In the genomic region with DNA sequence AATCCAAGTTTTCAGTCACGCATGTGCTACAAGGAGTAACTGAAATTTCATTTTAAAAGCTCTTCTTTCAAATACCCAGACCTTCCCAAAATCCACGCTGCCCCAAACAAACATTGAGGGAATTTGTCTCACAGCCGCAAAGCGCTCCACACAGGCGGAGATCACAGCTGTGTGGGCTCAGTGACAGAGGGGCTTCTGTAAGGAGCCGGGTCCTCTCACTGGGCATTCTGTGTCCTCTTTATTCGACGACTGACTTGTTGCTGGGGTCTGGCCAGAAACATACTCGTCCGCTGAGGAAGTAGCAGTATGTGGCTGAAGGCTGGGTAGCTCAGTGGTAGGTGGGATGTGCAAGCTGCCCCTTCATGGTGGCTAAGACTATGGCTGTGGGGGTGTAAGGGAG, we compare ENCODE assay signal across 23 mouse cellular contexts.
"Had no signal": no experiment of that assay in that cellular context is flagged by ENCODE, and none has a peak within 500 bp of the region (broad histone marks: within the 10 kb centered on the region; RNA-seq: fewer than 3 reads in every experiment).

No protein-coding gene starts in this region.

- H3K9ac ChIP-seq: heart, embryonic 12.5 days; hindbrain, embryonic 12.5 days; hindbrain, embryonic 15.5 days; intestine, embryonic 15.5 days; limb, embryonic 13.5 days; liver, embryonic 12.5 days; liver, embryonic 14.5 days had no signal

- H3K4me3 ChIP-seq: heart, embryonic 10.5 days; heart, embryonic 12.5 days; hindbrain, embryonic 10.5 days; hindbrain, embryonic 12.5 days; hindbrain, embryonic 15.5 days; intestine, embryonic 15.5 days; layer of hippocampus, adult 2 months; left cerebral cortex, adult 2 months; limb, embryonic 13.5 days; liver, embryonic 12.5 days had no signal

- H3K4me1 ChIP-seq: heart, embryonic 10.5 days; heart, embryonic 12.5 days; intestine, embryonic 15.5 days; liver, embryonic 12.5 days had no signal

- DNase-seq: gastrocnemius, postnatal 14 days; gastrocnemius, postnatal 36 days; heart, adult 18-20 months; heart, postnatal 10 days; heart, postnatal 4 days; kidney, adult 18-20 months; kidney, adult 8-10 months; kidney, postnatal 10 days; kidney, postnatal 25 days; kidney, postnatal 4 days had no signal

- H3K36me3 ChIP-seq: heart, embryonic 10.5 days; heart, embryonic 12.5 days; hindbrain, embryonic 10.5 days; hindbrain, embryonic 12.5 days; hindbrain, embryonic 15.5 days; intestine, embryonic 15.5 days; limb, embryonic 13.5 days; liver, embryonic 12.5 days had no signal

- ATAC-seq: inflammation-experienced regulatory T-cells, adult 6 months; intestine, embryonic 15.5 days; intestine, postnatal 0 days; liver, embryonic 12.5 days had no signal

- H3K27ac ChIP-seq: heart, embryonic 10.5 days; hindbrain, embryonic 10.5 days; hindbrain, embryonic 12.5 days; hindbrain, embryonic 15.5 days; intestine, embryonic 15.5 days; layer of hippocampus, adult 2 months; left cerebral cortex, adult 2 months; limb, embryonic 13.5 days; liver, embryonic 12.5 days; liver, embryonic 14.5 days had no signal

- H3K27me3 ChIP-seq: heart, embryonic 12.5 days; hindbrain, embryonic 12.5 days; intestine, embryonic 15.5 days; limb, embryonic 13.5 days; liver, embryonic 12.5 days had no signal

- H3K9me3 ChIP-seq: heart, embryonic 10.5 days; heart, embryonic 12.5 days; hindbrain, embryonic 10.5 days; hindbrain, embryonic 12.5 days; hindbrain, embryonic 15.5 days; intestine, embryonic 15.5 days; limb, embryonic 13.5 days; liver, embryonic 12.5 days had no signal

- H3K4me2 ChIP-seq: heart, embryonic 12.5 days; hindbrain, embryonic 12.5 days; hindbrain, embryonic 15.5 days; intestine, embryonic 15.5 days; limb, embryonic 13.5 days; liver, embryonic 12.5 days had no signal
